Mouse (Mus musculus) bone marrow macrophage, adult 2 months (primary cell): ENCODE measurements at regions not wholly inside any gene's neighbourhood (a gene's known extent, or its start where the extent isn't known, plus 50 kb on each side); places are given as distances from the start of the nearest gene placed in this dataset.

Source experiments
- CTCF ChIP-seq: IDR thresholded peaks from 2 replicates; pipeline ENCODE4 v1.5.1; 2012; ENCODE audit warnings: low read depth, mild to moderate bottlenecking, low read length, moderate library complexity
- POLR2A ChIP-seq: IDR thresholded peaks from 2 replicates; pipeline ENCODE4 v1.6.1; 2012; ENCODE audit warnings: mild to moderate bottlenecking, low read depth, low read length, borderline replicate concordance

- TF ChIP-seq POLR2A (no peak), CTCF (no peak)
Observed at GRCm38 (mm10) chr6:7375851-7376250, 178.8 kb upstream of the Tac1 start.
